Mouse (Mus musculus) layer of hippocampus, postnatal 25 days (tissue): ENCODE results near the gene Crispld2. TPM values are rescaled to one million over a fixed set of nuclear protein-coding genes. Genes with fewer than 3 reads are reported as not detected.

Experiments
- DNase-seq, 2 experiments: peaks; one replicate each; pipeline ENCODE4 v3.0.0; 2022; ENCODE audit warnings: mixed read lengths in 2 of 2, low spot score in 1 of 2; ENCODE audit errors: extremely low spot score in 1 of 2
- total RNA-seq, 2 experiments: library from RNA; stranded (reverse); gene quantifications; 2 replicates each; pipeline ENCODE4 v1.2.3; 2021

Gene Crispld2
- total RNA-seq, 2 experiments from 2014 or later = 1.4 to 2.1 TPM

- no peak for DNase-seq
These were observed 40.4 kb downstream of the Crispld2 start for GRCm38 (mm10) chr8:120032549-120033208.

- DNase-seq = no peak
These were observed 42.2 kb downstream of the Crispld2 start for GRCm38 (mm10) chr8:120034471-120034870.

- no peak for DNase-seq
These were observed 43.9 kb downstream of the Crispld2 start for GRCm38 (mm10) chr8:120036111-120036510.

GRCm38 (mm10) chr8:120036578-120036977 lies 44.3 kb downstream of the Crispld2 start:
- no peak for DNase-seq

GRCm38 (mm10) chr8:120037199-120037598 lies 45.0 kb downstream of the Crispld2 start:
- no peak for DNase-seq

DNA sequence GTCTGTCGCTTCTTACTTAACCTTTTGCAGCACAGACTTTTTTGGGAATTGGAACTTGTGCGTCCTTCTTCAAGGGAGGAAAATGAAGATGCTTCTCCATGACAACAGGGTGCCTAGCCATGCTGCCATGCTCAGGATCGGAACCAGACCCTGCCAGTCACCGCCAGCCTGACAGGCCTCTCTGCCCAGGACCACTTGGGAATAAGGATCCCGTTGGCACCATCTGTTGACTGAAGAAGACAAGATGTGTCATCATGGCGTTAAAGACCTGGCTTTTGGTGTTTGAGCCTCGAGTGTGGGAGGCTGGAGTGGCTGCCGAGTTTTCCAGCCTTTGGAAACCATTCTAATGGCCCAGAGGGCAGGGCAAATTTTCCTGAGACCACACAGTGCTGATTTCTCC lies 45.4 kb downstream of the Crispld2 start:
- no peak for DNase-seq

GRCm38 (mm10) chr8:120038741-120039140 lies 46.5 kb downstream of the Crispld2 start:
- no peak for DNase-seq

DNA sequence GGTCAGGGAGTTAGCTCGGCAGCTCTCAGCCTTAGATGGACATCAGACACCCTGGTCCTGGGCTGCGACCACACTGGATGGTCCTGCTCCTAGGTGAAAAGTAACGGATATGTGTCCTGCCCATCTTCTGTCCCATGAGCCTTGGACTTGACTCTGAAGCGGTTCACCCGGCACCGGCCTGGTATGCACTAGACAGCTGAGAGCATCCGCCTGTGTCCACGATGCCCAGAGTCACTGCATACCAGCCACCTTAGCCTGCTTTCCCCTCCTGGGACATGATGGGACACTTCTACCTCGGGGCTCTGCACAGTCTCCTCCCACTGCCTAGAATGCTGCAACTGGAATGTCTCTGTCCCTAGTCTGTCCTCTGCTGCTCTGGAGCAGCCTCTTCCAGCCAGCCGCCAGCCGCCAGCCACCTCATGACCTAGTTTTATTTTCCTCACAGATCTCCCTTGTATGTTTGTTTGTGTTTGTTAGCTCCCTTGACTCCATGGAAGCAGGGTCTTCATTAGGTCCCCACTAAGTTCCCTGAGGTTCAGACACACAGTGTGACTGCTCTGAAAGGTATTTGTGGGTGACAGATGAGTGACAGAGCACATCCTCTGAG lies 47.2 kb downstream of the Crispld2 start:
- no peak for DNase-seq

DNA sequence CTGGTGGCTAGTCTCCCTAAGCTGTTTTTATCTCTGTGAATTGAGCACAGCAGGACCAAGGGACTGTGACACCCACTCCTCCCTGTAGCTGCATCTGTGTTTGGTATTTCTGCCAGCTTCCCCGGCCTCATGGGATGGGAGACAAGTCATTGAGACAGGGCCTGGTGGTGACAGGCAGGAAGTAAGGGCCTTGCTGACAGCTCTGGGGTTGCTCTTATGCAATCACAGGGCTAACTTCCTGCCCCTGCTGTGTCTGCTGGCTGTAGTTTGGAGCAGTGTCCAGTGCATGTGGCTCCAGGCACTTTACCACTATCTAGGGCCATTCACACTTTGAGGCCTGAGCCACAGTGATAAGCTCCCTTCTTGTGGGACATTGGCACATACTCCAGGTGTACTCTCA lies 48.6 kb downstream of the Crispld2 start:
- no peak for DNase-seq

- DNase-seq = no peak
These were observed 50.5 kb downstream of the Crispld2 start for GRCm38 (mm10) chr8:120042542-120043312.

DNA sequence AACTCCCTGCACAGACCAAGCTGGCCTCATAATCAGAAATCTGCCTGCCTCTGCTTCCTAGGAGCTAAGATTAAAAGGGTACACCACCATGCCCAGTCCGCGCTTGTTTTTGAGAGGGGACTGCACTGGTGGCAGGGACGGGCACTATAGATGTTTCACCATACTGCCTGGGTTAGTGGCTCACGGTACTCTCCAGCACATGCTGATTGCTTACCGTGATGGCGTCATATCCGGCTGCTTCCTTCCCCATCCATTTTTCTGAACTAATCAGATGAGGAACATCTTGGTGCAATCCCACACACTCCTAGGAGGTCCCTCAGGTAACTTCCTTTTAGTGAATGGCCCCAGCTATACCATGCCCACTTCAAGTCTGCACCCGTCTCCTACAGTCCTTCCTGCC lies 52.7 kb downstream of the Crispld2 start:
- no peak for DNase-seq

GRCm38 (mm10) chr8:120045471-120045870 lies 53.2 kb downstream of the Crispld2 start:
- no peak for DNase-seq

- DNase-seq = peak; percentile 69
These were observed 54.2 kb downstream of the Crispld2 start for GRCm38 (mm10) chr8:120046258-120047020.

DNA sequence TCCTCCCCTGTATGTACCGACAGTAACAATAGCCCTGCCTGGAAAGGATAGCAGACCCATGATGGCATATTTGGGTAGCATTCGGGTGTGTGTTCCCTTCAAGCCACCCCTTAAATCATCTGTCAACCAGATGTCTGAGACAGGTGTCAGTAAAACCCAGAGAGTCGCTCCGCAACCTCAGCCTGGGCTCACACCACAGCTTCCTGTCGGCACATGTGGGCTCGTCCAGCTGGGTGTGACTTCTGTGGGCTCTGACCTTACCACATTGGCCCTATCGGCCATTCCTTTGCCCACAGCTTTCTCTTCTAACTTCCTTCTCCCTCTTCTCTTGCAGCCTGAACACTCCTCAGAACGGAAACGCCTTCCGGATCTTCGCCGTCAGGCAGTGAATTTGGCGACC lies 57.7 kb downstream of the Crispld2 start:
- DNase-seq = no peak

GRCm38 (mm10) chr8:120050376-120050775 lies 58.1 kb downstream of the Crispld2 start:
- no peak for DNase-seq

GRCm38 (mm10) chr8:120051006-120051405 lies 58.8 kb downstream of the Crispld2 start:
- no peak for DNase-seq

- DNase-seq = no peak
These were observed 59.7 kb downstream of the Crispld2 start for GRCm38 (mm10) chr8:120051908-120052307.

GRCm38 (mm10) chr8:120052318-120052717 lies 60.1 kb downstream of the Crispld2 start:
- DNase-seq = no peak

DNA sequence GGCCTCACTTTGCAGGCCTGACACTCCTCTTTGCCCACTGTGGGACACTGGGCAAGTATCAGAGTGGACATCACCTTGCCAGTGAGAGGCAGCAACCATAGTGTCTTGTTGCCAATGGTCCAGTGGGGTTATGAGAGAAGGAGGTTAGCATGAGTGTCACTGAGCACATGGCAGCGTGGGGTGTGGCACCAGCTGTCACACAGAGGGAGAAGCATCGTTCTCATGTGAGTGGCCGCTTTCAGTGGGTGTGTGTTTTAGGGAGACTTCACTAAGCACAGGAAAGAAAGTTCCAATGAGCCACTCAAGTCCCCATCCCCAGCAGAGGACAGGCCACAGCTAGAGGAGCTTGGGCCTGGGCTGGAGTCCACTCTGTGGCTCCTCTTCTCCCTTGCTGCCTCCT lies 62.6 kb downstream of the Crispld2 start:
- DNase-seq = no peak

DNA sequence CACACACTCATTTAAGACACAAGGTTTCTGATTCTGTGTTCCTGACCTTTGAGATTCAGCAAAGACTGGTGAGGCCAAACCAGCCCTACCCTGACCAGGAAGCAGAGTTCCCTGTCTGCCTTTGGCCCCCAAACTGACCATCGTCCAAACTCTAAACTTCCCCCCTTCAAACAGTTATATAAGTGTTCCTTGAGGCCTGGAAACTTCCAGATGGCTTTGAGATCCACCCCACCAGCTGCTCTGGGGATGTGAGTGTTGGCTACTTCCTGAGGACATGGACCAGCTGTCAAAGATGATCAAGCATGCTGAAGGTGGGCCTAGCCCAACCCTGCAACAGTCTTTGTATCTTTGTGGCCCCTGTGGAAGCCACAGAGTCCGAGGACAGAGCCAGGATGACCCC lies 64.8 kb downstream of the Crispld2 start:
- DNase-seq = no peak

DNA sequence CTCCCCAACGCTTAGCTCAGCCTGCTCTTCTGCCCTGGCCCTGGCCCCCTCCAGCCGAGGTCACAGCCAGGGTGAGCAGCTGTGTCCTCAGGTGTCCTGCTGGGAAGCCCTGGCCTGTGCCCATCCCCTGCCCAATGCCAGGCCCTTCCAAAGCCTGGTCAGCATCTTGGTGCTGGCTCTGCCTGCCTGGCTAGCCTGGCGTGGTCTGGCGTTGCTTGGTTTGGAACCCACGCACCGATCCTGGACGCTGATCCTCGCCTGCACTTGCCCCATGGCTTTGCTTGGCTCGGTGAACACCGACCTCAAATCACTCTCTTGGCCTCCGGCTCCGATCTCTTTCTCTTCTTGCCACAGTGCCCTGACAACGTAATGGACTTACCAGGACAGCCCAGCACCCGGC lies 70.5 kb downstream of the Crispld2 start:
- DNase-seq = no peak
